Mouse (Mus musculus) midbrain, embryonic 13.5 days (tissue): Measurements from ENCODE around the gene Elavl2. TPM values are rescaled to one million over a fixed set of nuclear protein-coding genes. Genes with fewer than 3 reads are reported as not detected.
"Not testable (repeated sequence)": the region's sequence is repeated elsewhere in the genome, so short reads cannot be mapped to it uniquely, and the experiment has no call there.

Experiments used
- ATAC-seq: fragments of 200-750 bp; cut with Nextera tagmentation; 2 replicates; pipeline ENCODE4 v1.8.0; 2017; ENCODE audit warnings: mild to moderate bottlenecking, moderate TSS enrichment, moderate library complexity
- H3K27ac ChIP-seq: fragments of 300-500 bp; sonication (generic); 2 replicates; pipeline ENCODE4 v1.5.1; 2015; ENCODE audit warnings: inconsistent platforms, mild to moderate bottlenecking, moderate library complexity
- H3K27me3 ChIP-seq: fragments of 300-500 bp; sonication (generic); 2 replicates; pipeline ENCODE4 v1.6.1; 2015; ENCODE audit warnings: mild to moderate bottlenecking, inconsistent platforms
- H3K36me3 ChIP-seq: fragments of 300-500 bp; sonication (generic); 2 replicates; pipeline ENCODE4 v1.6.1; 2015; ENCODE audit warnings: mild to moderate bottlenecking, inconsistent platforms
- H3K4me1 ChIP-seq: fragments of 300-500 bp; sonication (generic); replicated peaks from 2 replicates; pipeline ENCODE4 v1.6.1; 2015; ENCODE audit warnings: inconsistent platforms
- H3K4me2 ChIP-seq: fragments of 300-500 bp; sonication (generic); replicated peaks from 2 replicates; pipeline ENCODE4 v1.6.1; 2015; ENCODE audit warnings: moderate library complexity, mild to moderate bottlenecking, inconsistent platforms
- H3K4me3 ChIP-seq: fragments of 300-500 bp; sonication (generic); replicated peaks from 2 replicates; pipeline ENCODE4 v1.5.1; 2015; ENCODE audit warnings: mild to moderate bottlenecking, inconsistent platforms
- H3K9ac ChIP-seq: fragments of 300-500 bp; sonication (generic); replicated peaks from 2 replicates; pipeline ENCODE4 v1.6.1; 2015; ENCODE audit warnings: mild to moderate bottlenecking, inconsistent platforms
- H3K9me3 ChIP-seq: fragments of 300-500 bp; sonication (generic); 2 replicates; pipeline ENCODE4 v1.6.1; 2016; ENCODE audit warnings: mild to moderate bottlenecking, inconsistent platforms
- WGBS: fragments of 180-500 bp; shearing (Covaris S2); methylation state at CpG from one replicate; pipeline ENCODE4 v1.1.7; 2015; 5-methylcytosine and 5-hydroxymethylcytosine counted together
- polyA plus RNA-seq: library from polyadenylated mRNA; unstranded; fragments of >200 nt; fragmentation: Nextera tagmentation; extraction: Ambion mirVana; gene quantifications from 2 replicates; pipeline ENCODE4 v1.2.1, GENCODE M21; 2015

Gene Elavl2
- polyA plus RNA-seq, 1 experiment from 2014 or later: 128 TPM

DNA sequence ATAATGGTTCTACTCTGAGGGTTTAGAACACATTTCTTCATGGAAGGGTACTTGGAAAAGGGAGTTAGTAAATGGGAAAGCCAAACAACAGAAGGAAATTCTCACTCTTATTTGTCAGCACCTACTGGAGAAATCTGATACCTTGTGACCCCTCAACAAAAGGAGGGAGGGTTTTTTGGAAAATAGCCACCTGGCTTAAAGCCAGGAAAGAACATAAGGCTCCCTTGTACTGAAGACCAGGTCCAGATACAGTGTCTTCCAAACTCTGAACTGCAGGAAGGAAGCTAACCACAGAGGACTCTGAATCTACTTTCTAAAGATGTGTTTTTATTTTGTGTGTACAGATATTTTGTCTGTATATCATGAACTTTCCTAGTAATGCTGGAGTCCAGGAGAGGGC, 102.9 kb downstream of the Elavl2 start:
- H3K9me3 ChIP-seq: no peaks in the 10 kb centered on the region
- H3K27ac ChIP-seq: no peak overlapping the region
- ATAC-seq: no peak
- H3K27me3 ChIP-seq: no peaks in the 10 kb centered on the region
- no peak overlapping the region for H3K4me2 ChIP-seq
- no peak overlapping the region for H3K4me3 ChIP-seq
- H3K9ac ChIP-seq: no peak overlapping the region
- peaks cover 11% of the 10 kb centered on the region; the same call in 1 of the 2 replicates for H3K36me3 ChIP-seq
- H3K4me1 ChIP-seq: 0 out of 2 replicates have a peak, but pooled peaks cover 8% of the 10 kb centered on the region

DNA sequence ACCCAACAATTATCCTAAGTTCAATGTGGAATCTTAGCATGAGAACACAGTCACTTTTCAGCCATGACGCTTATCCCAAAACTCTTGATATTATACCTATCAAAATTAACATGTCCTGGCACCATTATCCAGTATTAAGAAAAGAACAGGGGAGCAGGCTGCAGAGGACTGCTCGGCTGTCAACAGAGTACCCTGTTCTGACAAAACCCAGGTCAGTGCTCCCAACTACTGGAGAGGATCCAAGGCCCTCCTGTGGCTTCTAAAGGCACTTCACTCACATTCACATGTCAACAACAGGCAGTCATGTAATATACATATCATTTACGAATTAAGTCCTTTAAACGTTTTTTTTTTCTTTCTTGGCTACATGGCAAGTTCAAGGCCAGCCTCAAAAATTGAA, 105.3 kb downstream of the Elavl2 start:
- Histone ChIP-seq H3K4me3 (no peak overlapping the region), H3K4me2 (no peak overlapping the region), H3K27ac (no peak overlapping the region), H3K36me3 (peaks cover 9% of the 10 kb centered on the region; the same call in 1 of the 2 replicates), H3K9me3 (no peaks in the 10 kb centered on the region), H3K27me3 (no peaks in the 10 kb centered on the region), H3K4me1 (peaks cover 15% of the 10 kb centered on the region), H3K9ac (no peak overlapping the region)
- no peak for ATAC-seq
- WGBS: 82% methylated on average over 4 of the region's 4 CpGs

DNA sequence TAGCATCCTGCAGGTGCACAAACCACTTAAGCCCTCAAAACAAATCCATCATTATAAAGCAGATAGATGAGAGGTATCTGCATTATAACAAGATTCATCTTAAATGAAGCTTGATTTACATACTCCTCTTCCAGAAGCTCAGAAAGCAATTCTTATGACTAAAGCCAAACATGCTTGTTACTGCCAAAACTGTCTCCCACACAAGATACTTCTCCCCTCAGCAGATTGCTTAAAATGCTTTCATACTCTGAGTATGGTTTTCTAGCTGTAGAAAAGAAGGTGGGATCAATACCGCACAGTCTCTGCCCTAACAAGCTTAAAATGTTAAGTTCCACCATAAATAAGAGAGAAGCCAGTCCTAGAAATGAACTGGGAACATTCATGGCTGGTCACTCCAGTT, 109.1 kb downstream of the Elavl2 start:
- H3K27ac ChIP-seq: no peak overlapping the region
- no peaks in the 10 kb centered on the region for H3K9me3 ChIP-seq
- H3K4me2 ChIP-seq: no peak overlapping the region
- no peak overlapping the region for H3K4me3 ChIP-seq
- no peak overlapping the region for H3K9ac ChIP-seq
- H3K4me1 ChIP-seq: peaks cover 12% of the 10 kb centered on the region
- 0 out of 2 replicates have a peak, but pooled peaks cover 3% of the 10 kb centered on the region for H3K36me3 ChIP-seq
- ATAC-seq: no peak
- WGBS: 79% methylated on average over 1 of the region's 1 CpGs
- no peaks in the 10 kb centered on the region for H3K27me3 ChIP-seq

DNA sequence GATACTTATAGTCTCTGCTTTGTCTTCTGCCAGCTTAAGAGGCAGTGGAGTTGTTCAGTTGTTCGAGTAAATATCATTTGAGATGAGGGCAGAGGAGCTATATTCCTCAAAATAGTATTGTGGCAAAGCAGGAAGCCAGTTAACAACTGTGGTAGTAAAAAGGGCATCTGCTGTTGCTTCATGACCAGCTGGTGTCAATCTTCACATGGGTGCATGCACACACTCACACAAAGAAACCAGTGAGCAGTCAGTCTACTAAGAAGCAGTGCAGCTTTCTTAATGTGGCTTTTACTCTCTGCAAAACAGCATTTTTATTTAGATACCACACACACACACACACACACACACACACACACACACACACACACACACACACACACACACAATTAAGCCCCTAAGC, 110.2 kb downstream of the Elavl2 start:
- no peak for ATAC-seq
- H3K9me3 ChIP-seq: no peaks in the 10 kb centered on the region
- WGBS: 83% methylated on average over 1 of the region's 1 CpGs
- H3K4me1 ChIP-seq: peaks cover 12% of the 10 kb centered on the region
- H3K4me3 ChIP-seq: no peak overlapping the region
- H3K4me2 ChIP-seq: no peak overlapping the region
- no peaks in the 10 kb centered on the region for H3K36me3 ChIP-seq
- H3K27me3 ChIP-seq: no peaks in the 10 kb centered on the region
- H3K27ac ChIP-seq: no peak overlapping the region; the same call in 1 of the 2 replicates
- H3K9ac ChIP-seq: no peak overlapping the region

DNA sequence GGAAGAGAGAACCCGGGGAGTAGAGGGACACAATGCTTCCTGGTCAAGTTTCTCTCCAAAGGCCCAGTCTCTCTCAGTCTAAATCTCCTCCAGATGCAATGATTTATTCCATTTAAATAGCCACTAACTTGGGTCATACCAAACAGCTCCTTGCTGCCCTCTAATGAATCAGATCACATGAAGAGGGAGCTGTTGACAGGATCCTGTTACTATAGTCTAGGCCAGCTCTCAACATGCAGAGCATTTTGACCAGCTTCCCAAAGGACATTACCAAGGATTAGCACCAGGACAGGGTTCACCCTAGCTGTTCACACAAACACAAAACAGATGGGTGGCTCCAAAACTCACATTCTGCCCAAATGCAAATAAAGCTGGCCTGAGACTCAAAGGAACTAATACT, 111.4 kb downstream of the Elavl2 start:
- H3K4me2 ChIP-seq: no peak overlapping the region
- H3K4me3 ChIP-seq: no peak overlapping the region
- H3K9me3 ChIP-seq: no peaks in the 10 kb centered on the region
- 84% methylated on average over 1 of the region's 1 CpGs for WGBS
- no peak overlapping the region for H3K27ac ChIP-seq
- H3K4me1 ChIP-seq: peaks cover 12% of the 10 kb centered on the region
- H3K9ac ChIP-seq: no peak overlapping the region
- no peaks in the 10 kb centered on the region for H3K27me3 ChIP-seq
- H3K36me3 ChIP-seq: 0 out of 2 replicates have a peak, but pooled peaks cover 4% of the 10 kb centered on the region
- ATAC-seq: no peak

DNA sequence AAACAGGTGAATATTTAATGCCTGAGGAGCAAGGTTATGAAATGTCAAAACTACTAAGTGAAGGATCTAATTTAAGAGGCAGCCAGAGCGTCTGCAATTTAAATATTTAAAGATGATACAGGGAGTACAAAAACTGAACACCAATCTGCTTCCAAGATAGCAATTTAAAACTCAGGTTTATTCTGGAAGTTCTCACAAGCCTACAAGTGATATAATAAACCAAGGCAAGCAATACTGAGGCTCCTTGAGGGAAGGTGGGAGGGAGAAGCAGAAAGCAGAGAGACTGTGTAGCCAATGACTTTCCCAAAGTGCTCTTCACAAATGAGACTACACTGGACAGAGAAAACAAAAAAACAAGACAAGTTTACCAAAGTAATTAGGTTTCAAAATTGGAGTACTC, 132.2 kb downstream of the Elavl2 start:
- Histone ChIP-seq H3K36me3 (peaks cover 5% of the 10 kb centered on the region), H3K9ac (no peak overlapping the region), H3K9me3 (no peaks in the 10 kb centered on the region), H3K4me3 (no peak overlapping the region), H3K4me2 (no peak overlapping the region), H3K27me3 (no peaks in the 10 kb centered on the region), H3K4me1 (peaks cover 5% of the 10 kb centered on the region), H3K27ac (no peak overlapping the region)
- WGBS: 89% methylated on average over 1 of the region's 1 CpGs
- ATAC-seq: no peak

DNA sequence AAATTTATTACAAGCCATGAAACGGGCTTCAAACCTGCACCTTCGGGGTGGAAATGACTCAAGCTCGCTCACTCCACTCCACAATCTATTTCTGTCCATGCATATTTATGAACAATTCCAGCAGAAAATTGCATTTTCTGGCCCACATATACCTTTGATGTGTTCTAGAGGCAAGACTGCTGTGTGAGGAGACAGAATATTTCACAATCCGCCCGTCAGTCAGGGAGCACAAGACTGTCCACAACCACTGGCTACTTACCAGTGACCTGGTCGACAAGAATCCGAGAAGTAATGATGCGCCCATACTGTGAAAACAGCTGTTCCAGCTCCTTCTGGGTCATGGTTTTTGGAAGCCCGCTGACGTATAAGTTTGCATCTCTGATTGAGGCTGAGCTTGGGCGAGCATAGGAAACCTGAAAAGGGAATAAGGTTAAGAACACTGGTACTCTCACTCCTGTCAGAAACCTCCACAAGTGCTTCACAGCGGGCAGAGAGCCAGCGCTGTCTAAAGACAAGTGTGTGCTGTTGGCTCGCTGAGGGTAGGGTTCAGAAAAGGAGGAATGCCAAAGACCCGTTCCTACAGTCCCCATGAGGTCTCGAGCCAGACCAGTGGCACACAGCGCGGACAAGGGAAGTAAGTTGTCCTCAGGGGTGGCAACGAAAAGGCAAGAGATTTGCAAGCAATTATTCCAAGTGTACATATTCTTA, 136.7 kb downstream of the Elavl2 start:
- Histone ChIP-seq H3K9ac (no peak overlapping the region), H3K4me2 (no peak overlapping the region), H3K4me1 (peaks cover 5% of the 10 kb centered on the region), H3K4me3 (no peak overlapping the region), H3K27ac (peak overlapping the region; percentile 58), H3K27me3 (no peaks in the 10 kb centered on the region), H3K9me3 (no peaks in the 10 kb centered on the region), H3K36me3 (peaks cover 15% of the 10 kb centered on the region)
- WGBS: 81% methylated on average over 19 of the region's 19 CpGs
- ATAC-seq: peak; percentile 45; the same call in 1 of the 2 replicates

DNA sequence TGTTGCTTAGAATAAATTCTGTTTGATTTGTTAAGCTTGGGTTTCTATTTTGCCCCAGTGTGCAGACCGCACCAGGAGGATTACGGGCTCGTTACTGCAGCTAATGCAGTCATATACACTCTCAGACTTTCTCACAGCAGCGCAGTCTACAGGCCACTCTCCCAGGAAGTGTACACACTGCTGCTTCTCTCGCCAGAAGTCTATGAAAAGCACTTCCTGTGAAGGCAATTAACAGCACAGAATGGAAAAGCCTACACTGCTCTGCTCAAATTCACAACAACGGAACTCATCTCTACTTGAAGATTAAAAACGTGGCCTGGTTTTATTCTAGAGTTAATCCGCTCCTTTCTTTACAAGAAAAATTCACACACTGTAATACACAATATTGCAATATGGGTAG, 137.7 kb downstream of the Elavl2 start:
- H3K4me1 ChIP-seq: peaks cover 5% of the 10 kb centered on the region
- no peak overlapping the region for H3K27ac ChIP-seq
- H3K4me3 ChIP-seq: no peak overlapping the region
- H3K36me3 ChIP-seq: peaks cover 15% of the 10 kb centered on the region
- no peak for ATAC-seq
- no peak overlapping the region for H3K9ac ChIP-seq
- H3K4me2 ChIP-seq: no peak overlapping the region
- 86% methylated on average over 8 of the region's 8 CpGs for WGBS
- no peaks in the 10 kb centered on the region for H3K9me3 ChIP-seq
- H3K27me3 ChIP-seq: no peaks in the 10 kb centered on the region

DNA sequence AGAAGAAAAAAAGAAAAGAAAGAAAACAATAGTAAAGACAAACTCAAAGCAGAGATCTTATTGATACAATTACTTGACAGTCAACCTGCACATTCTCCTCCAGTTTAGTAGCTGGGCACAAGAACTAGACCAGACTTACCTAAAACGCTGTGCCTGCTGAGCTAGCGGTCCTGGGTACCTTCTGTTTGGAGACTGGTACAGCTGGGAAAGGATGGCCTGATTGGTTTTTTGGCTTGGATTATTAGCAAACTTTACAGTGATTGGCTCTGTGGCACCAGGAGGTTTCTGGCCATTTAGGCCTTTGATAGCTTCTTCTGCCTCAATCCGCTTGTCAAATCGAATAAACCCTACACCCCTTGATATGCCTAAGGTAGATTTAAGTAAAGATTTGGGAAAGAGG, 140.0 kb downstream of the Elavl2 start:
- Histone ChIP-seq H3K36me3 (peaks cover 15% of the 10 kb centered on the region), H3K9me3 (no peaks in the 10 kb centered on the region), H3K9ac (no peak overlapping the region), H3K27ac (no peak overlapping the region), H3K4me1 (peaks cover 5% of the 10 kb centered on the region), H3K4me2 (no peak overlapping the region), H3K4me3 (no peak overlapping the region), H3K27me3 (no peaks in the 10 kb centered on the region)
- 95% methylated on average over 4 of the region's 4 CpGs for WGBS
- no peak for ATAC-seq

DNA sequence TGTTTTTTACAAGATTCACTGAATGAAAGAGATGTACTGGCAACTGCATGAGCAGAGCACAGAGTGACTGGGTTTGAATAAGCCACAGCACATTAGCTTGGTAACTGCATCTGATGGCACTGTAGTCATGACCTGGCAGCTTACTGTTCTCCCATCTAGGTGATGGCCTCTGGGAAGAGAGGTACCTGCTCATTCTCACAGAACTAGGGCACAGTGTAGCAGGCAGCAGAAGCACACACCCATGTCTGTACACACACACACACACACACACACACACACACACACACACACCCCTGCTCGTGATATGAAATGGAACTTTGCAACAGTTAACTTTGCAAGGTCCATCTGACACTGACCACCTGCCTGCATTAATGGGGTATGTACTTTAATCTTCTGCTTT, 151.9 kb downstream of the Elavl2 start:
- Histone ChIP-seq H3K9me3 (no peaks in the 10 kb centered on the region), H3K4me3 (no peak overlapping the region), H3K27ac (no peak overlapping the region), H3K4me2 (no peak overlapping the region), H3K27me3 (no peaks in the 10 kb centered on the region), H3K9ac (no peak overlapping the region), H3K4me1 (peaks cover 4% of the 10 kb centered on the region; the same call in 1 of the 2 replicates), H3K36me3 (peaks cover 12% of the 10 kb centered on the region)
- WGBS: 65% methylated on average over 1 of the region's 1 CpGs
- peak; percentile 63; the same call in 1 of the 2 replicates for ATAC-seq

DNA sequence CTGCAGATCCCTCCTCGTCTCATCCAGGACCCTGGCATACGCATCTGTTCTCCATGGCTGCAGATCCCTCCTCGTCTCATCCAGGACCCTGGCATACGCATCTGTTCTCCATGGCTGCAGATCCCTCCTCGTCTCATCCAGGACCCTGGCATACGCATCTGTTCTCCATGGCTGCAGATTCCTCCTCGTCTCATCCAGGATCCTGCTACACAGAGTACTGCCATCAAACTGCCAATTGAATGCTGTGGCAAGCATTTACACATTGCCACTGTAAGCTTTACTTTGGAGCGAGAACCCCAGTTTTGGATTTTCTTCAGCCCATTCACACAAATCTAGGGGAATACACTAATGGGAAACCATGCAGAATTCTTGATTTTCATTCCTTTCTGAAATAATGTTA, 155.4 kb downstream of the Elavl2 start:
- H3K27me3 ChIP-seq, H3K4me1 ChIP-seq, H3K4me3 ChIP-seq, H3K9me3 ChIP-seq, H3K27ac ChIP-seq, H3K9ac ChIP-seq, H3K4me2 ChIP-seq, ATAC-seq: not testable (repeated sequence)
- peaks cover 16% of the 10 kb centered on the region for H3K36me3 ChIP-seq
- WGBS: 93% methylated on average over 5 of the region's 8 CpGs

DNA sequence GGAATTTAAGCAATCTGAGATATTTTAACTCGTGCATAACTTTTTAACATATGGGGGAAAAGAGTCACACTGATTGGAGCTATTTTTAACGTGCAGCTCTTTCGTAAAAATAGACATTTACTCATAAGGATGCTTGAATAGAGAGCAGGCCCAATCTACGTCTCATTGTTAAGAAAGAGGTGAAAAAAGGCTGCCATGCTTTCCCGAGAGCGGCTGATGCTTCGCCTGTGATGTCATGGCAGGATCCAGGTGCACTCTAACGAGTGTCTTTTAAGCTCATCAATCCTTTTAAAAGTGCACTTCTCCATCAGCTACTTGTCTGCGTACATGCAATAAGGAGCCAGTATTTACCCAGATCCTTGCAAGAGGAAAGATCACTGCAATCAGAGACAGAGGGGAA, 156.0 kb downstream of the Elavl2 start:
- no peak for ATAC-seq
- Histone ChIP-seq H3K27ac (no peak overlapping the region), H3K4me2 (no peak overlapping the region), H3K27me3 (no peaks in the 10 kb centered on the region), H3K36me3 (peaks cover 20% of the 10 kb centered on the region), H3K9ac (no peak overlapping the region), H3K4me3 (no peak overlapping the region), H3K9me3 (no peaks in the 10 kb centered on the region), H3K4me1 (peaks cover 2% of the 10 kb centered on the region; the same call in 1 of the 2 replicates)
- 87% methylated on average over 9 of the region's 9 CpGs for WGBS

DNA sequence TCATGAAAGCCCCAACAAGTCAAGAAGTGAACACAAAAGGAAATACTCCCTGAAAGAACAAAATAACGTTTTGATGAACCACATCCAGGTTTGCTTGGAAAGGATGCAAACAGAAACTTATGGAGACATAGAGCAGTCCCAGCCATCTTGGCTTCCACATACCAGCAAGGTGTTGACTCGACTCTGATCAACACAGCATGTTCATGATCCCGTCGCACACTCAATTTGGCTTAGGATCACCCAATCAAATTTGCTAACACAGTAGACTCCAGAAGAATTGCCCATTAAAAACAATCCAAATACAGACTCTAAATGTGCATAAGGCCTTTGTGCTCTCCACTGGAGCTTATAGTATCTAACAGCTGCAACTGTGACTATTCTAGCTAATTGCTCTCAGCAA, 156.7 kb downstream of the Elavl2 start:
- ATAC-seq: no peak
- 0 out of 2 replicates have a peak, but pooled peaks cover 2% of the 10 kb centered on the region for H3K4me1 ChIP-seq

More for the DNA sequence above, 156.7 kb downstream of the Elavl2 start:
- Histone ChIP-seq H3K27me3 (no peaks in the 10 kb centered on the region), H3K4me2 (no peak overlapping the region), H3K36me3 (peaks cover 26% of the 10 kb centered on the region), H3K27ac (no peak overlapping the region), H3K4me3 (no peak overlapping the region), H3K9ac (no peak overlapping the region), H3K9me3 (no peaks in the 10 kb centered on the region)
- 90% methylated on average over 4 of the region's 4 CpGs for WGBS
